Mouse (Mus musculus) left cerebral cortex, adult 8-10 months (tissue): ENCODE data around the gene Gle1. TPM values are rescaled to one million over a fixed set of nuclear protein-coding genes. Genes with fewer than 3 reads are reported as not detected.
A peak's percentile ranks its signal among the peaks of the same experiment; 100 is the strongest.
"Not testable (repeated sequence)": the region's sequence is repeated elsewhere in the genome, so short reads cannot be mapped to it uniquely, and the experiment has no call there.

Source experiments
- DNase-seq, 2 experiments: peaks; one replicate each; pipeline ENCODE4 v3.0.0; 2022; ENCODE audit warnings: low spot score in 2 of 2
- total RNA-seq, 4 experiments: library from RNA; stranded (reverse); gene quantifications; 2 replicates each; pipeline ENCODE4 v1.2.4; 2022

Gene Gle1
- total RNA-seq = 10 to 100 TPM; 45.2 to 52.4 (median 48.4) TPM

DNA sequence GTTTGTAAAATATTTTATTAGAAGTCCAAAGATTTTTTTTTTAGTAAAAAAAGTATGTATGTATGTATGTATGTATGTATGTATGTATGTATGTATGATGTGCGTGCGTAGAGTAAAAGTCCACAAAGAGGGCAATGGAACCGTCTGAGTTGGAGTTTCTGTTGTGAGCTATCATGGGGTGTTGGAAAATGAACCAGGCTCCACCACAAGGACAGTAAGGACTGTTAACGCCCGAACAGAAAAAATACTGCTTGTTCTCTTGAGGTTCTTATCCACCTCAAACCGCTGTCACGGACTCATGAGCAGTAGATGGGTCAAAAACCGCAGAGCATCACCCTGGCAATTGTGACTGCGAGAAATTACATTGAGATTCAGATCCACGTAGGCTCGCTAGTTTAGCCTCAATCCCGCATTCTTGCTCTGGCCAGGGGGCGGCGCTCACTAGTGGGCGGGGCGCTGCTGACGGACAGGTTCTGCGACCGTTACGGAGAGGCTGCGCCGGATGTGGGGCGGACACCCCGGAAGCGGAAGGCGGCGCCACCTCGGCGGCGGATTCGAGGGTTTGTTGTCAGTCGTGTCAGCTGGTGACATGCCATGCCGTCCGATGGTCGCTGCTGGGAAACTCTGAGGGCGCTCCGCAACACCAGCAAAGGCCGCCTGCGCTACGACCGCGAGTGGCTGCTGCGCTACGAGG is at the start of gene Gle1:
Gle1 (plus strand) TSS at position 521 of the 694 bp plus-strand sequence.
- DNase-seq = peak; percentile 92 to 95

DNA sequence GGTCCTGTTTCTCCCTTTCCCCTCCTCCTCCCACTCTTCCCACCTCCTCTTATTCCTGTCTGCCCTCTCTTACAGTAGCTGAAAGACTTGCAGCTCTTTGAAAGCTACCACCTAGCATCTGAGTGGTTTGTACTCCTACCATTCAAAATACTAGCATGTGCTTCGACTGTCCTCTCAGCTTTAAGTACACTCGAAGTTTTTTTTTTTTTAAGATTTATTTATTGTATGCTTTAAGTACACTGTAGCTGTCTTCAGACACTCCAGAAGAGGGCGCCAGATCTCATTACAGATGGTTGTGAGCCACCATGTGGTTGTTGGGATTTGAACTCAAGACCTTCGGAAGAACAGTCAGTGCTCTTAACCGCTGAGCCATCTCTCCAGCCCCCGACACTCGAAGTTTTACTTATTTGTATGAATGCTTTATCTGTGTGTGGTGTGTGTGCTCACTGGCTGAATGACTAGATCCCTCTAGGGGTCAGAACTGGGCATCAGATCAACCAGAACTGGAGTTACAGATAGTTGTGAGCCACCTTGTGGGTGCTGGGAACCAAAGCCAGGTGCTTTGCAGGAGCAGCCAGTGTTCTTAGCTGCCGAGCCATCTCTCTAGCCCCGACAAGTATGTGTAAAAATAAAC is 48.5 kb upstream of the Gle1 start:
- DNase-seq = not testable (repeated sequence)

GRCm38 (mm10) chr2:29889066-29889944 is 45.9 kb upstream of the Gle1 start, which contains the start of gene Odf2:
Gene Odf2, plus strand, starts transcription at chr2:29889221.
- DNase-seq = peak; percentile 98 to 99

- DNase-seq = peak; percentile 61 to 79
These were observed 45.0 kb upstream of the Gle1 start for GRCm38 (mm10) chr2:29889991-29890833.

DNA sequence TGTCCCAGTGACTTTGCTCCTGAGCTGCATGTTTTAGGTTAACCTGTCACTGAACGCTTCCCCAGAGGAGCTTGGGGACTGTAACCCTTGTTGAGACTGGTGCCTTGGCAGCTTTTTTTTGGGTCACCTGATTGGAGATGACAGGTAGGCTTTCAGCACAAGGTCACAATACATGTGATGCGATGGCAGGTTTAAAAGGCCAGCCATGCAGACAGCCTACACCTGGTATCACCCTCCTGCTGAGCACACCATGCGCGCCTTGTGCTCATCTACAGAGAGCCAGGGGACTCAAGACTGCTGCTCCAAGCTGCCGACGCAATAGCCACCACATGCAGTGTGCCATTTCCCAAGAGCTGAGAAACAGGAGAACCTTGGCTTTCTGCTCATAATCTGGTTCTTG is 43.5 kb upstream of the Gle1 start:
- no peak for DNase-seq

GRCm38 (mm10) chr2:29896071-29896470 is 39.2 kb upstream of the Gle1 start:
- no peak for DNase-seq

- DNase-seq = no peak
These were observed 37.9 kb upstream of the Gle1 start for GRCm38 (mm10) chr2:29897366-29897765.

DNA sequence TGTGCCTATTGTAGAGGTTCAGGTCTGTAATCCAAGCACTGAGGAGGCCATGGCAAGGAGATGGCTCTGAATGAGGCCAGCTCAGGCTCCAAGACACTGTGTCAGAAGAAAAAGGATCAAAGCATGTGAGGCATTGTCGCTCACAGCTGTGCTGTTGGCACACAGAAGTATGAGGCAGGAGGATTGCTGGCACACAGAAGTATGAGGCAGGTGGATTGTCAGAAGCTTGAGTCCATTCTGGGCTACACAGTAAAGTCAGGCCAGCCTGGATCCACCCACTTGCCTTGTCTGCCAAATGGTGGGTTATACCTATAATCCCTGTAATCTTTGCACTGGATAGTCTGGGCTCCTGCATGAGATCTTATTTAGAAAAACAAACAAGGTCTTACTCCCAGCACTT is 37.1 kb upstream of the Gle1 start:
- DNase-seq = no peak

DNA sequence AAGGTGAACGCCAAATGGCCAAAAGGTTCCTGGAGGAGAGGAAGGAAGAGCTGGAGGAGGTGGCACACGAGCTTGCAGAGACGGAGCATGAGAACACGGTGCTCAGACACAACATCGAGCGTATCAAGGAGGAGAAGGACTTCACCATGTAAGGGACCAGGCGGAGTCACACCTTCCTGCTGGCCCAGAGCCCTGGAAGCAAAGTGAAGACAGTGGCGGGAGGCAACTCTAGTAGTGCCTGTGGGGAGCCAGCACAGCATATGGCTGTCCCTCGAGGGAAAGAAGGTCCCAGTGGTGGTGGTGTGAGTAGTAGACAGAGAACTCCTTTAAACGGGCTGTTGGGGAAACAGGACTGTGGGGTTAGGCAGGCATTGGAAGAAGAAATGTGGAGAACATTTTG is 33.0 kb upstream of the Gle1 start:
- no peak for DNase-seq

GRCm38 (mm10) chr2:29908171-29908570 is 27.1 kb upstream of the Gle1 start:
- not testable (repeated sequence) for DNase-seq

- no peak for DNase-seq
These were observed 25.2 kb upstream of the Gle1 start for GRCm38 (mm10) chr2:29910042-29910441.

DNA sequence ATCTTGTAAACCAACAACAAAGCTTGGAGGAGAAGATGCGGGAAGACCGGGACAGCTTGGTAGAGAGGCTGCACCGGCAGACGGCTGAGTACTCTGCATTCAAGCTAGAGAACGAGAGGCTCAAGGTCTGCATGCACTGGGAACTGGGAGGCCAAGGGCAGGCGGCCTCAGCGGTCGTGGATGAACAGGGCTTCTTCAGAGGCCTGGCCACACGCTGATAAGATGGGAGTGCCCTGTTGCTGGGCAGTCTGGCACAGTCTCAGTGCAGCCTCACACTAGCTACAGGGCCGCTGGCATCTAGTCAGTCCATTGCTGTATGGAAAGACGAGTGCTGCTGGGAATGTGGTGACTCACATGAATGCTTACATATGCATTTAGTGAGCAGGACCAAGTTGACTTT is 17.6 kb upstream of the Gle1 start:
- DNase-seq = no peak

GRCm38 (mm10) chr2:29922011-29922410 is 13.2 kb upstream of the Gle1 start:
- DNase-seq = peak in 1 of 2 experiments; percentile 22

GRCm38 (mm10) chr2:29926542-29926941 is 8.7 kb upstream of the Gle1 start:
- DNase-seq = no peak

- no peak for DNase-seq
These were observed 4.7 kb upstream of the Gle1 start for GRCm38 (mm10) chr2:29930506-29930905.

DNA sequence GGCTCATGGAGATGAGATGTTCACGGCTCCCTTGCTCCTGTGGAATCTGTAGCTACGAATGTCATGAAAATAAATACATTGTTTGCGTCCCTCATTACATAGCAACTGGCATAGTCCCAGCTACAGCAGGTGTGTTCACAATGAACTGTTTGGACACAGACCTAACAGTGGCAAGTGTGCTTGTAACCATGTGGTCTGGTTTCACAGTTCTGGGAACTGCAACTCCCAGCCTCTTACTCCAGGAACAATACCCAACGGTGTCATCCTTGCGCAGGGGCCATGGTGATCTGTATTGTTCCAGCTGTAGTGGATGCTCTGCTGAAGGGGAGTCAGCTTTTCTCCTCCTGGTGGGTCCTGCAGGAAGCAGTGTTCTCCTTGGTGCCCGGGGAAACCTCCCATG is 4.0 kb upstream of the Gle1 start:
- DNase-seq = no peak

- DNase-seq = no peak
These were observed 4.8 kb downstream of the Gle1 start for GRCm38 (mm10) chr2:29940073-29940472.

DNA sequence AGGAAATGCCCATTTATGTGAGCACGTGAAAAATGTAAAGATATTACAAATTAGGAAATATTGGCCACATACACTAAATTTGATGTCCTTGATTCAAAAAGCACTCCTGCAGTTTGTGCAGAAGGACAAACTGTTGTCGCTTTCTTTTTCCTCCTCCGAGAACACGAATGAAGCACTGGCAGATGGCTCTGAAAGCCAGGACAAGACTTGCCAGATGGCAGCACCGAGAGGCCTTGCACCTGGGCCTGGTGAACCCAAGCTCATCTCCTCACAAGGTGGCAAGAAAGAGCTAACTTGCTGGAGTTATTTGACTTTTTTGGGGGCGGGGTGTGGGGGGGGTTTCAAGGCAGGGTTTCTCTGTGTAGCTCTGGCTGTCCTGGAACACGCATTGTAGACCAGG is 5.6 kb downstream of the Gle1 start:
- DNase-seq = no peak

- no peak for DNase-seq
These were observed 9.5 kb downstream of the Gle1 start for GRCm38 (mm10) chr2:29944723-29945122.

GRCm38 (mm10) chr2:29948896-29949295 is 13.7 kb downstream of the Gle1 start:
- no peak for DNase-seq

DNA sequence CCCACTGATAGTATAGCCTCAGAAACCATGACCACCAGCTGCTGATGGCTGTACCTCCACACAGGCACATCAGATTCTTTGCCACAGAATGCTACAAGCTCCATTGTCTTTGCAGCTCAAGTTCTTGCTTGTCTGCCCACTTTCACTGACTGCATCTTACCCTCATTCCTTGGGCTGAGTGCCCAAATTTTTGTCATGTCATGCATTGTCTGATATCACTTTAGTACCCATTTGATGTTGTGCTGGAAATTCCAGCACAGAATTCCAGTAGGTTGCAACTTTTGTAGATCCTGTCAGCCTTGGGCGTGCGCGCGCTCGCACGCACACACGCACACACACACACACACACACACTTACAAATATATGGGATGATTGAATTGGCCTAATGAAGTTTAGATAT is 26.0 kb downstream of the Gle1 start:
- no peak for DNase-seq
